Mouse (Mus musculus) kidney, embryonic 16.5 days (tissue): Measurements from ENCODE around the gene Prdm2. TPM values are rescaled to one million over a fixed set of nuclear protein-coding genes. Genes with fewer than 3 reads are reported as not detected.

Experiments
- ATAC-seq: fragments of 200-750 bp; cut with Nextera tagmentation; 2 replicates; pipeline ENCODE4 v1.8.0; 2017; ENCODE audit warnings: moderate TSS enrichment; ENCODE audit not compliant: low FRiP score, low TSS enrichment
- H3K27ac ChIP-seq: fragments of 300-500 bp; sonication (generic); 2 replicates; pipeline ENCODE4 v1.5.1; 2014; ENCODE audit warnings: low read length
- H3K27me3 ChIP-seq: fragments of 300-500 bp; sonication (generic); 2 replicates; pipeline ENCODE4 v1.6.1; 2014; ENCODE audit warnings: low read length, control low read depth, mixed read lengths; ENCODE audit not compliant: insufficient read depth
- H3K36me3 ChIP-seq: fragments of 300-500 bp; sonication (generic); 2 replicates; pipeline ENCODE4 v1.6.1; 2014; ENCODE audit warnings: low read length, control low read depth, mixed read lengths; ENCODE audit not compliant: insufficient read depth
- H3K4me1 ChIP-seq: fragments of 300-500 bp; sonication (generic); 2 replicates; pipeline ENCODE4 v1.6.1; 2014; ENCODE audit warnings: low read length, control low read depth, mixed read lengths; ENCODE audit not compliant: insufficient read depth
- H3K4me2 ChIP-seq: fragments of 300-500 bp; sonication (generic); replicated peaks from 2 replicates; pipeline ENCODE4 v1.6.1; 2014; ENCODE audit warnings: low read depth, low read length
- H3K4me3 ChIP-seq: fragments of 300-500 bp; sonication (generic); 2 replicates; pipeline ENCODE4 v1.5.1; 2014; ENCODE audit warnings: mild to moderate bottlenecking, low read length
- H3K9ac ChIP-seq: fragments of 300-500 bp; sonication (generic); replicated peaks from 2 replicates; pipeline ENCODE4 v1.6.1; 2014; ENCODE audit warnings: low read length
- H3K9me3 ChIP-seq: fragments of 300-500 bp; sonication (generic); 2 replicates; pipeline ENCODE4 v1.6.1; 2016; ENCODE audit warnings: low read length, control low read depth
- WGBS: fragments of 180-500 bp; shearing (Covaris S2); extraction: QIAGEN DNeasy Blood & Tissue Kit; methylation state at CpG from one replicate; pipeline ENCODE4 v1.1.7; 2014; 5-methylcytosine and 5-hydroxymethylcytosine counted together
- polyA plus RNA-seq: library from polyadenylated mRNA; unstranded; fragments of >200 nt; fragmentation: Nextera tagmentation; extraction: Ambion mirVana; gene quantifications from 2 replicates; pipeline ENCODE4 v1.2.1, GENCODE M21; 2015

The Prdm2 gene
- polyA plus RNA-seq, 1 experiment from 2014 or later, result 9.7 TPM

DNA sequence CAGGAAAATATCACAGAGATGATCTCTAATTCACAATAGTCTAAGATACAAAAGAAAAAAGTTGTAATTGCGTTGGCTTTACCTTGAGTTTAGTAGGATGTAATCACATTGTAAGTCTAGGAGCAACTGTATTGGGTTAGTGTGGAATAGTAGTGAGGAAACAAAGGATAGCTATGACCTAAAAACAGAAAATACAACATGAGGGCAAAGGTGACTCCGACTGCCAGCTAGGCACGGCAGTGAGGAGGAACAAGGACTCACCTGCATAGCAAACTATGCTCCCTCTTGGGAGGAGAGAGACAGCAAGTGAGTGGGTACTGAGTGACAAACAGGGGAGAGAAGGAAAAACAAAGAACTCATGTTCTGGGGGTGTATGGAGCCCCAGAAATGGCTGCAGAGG lies 21.0 kb downstream of the Prdm2 start:
- Histone ChIP-seq H3K27me3 (no peaks in the 10 kb centered on the region), H3K4me1 (no peaks in the 10 kb centered on the region), H3K4me3 (no peak overlapping the region), H3K27ac (no peak overlapping the region), H3K36me3 (no peaks in the 10 kb centered on the region), H3K9ac (no peak overlapping the region), H3K9me3 (no peaks in the 10 kb centered on the region), H3K4me2 (no peak overlapping the region)
- whole genome bisulfite sequencing, result 61% methylated on average over 3 of the region's 3 CpGs
- no peak for ATAC-seq

DNA sequence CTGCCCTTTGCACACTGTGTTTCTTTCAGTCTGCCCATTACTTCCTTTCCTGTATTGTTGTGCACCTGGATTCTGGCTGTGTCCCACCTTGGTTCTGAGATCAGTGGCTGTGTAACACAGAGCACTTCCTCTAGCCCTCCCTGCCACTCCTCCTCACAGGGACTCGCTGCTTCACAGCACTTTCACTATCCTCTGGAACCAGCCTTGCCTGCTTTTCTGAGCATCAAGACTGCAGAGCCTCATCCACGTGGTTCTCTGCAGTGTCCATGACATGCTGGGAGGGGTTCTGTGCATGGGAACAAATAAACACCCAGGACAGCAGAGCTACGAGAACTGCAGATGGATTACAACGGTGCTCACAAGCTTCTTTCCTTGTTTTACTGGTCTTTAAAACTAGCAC lies 22.1 kb downstream of the Prdm2 start:
- H3K9me3 ChIP-seq, result no peaks in the 10 kb centered on the region
- no peaks in the 10 kb centered on the region for H3K36me3 ChIP-seq
- 39% methylated on average over 4 of the region's 4 CpGs for WGBS
- no peaks in the 10 kb centered on the region for H3K4me1 ChIP-seq
- no peak; the same call in 1 of the 2 replicates for ATAC-seq
- no peak overlapping the region for H3K9ac ChIP-seq
- no peaks in the 10 kb centered on the region for H3K27me3 ChIP-seq
- H3K4me2 ChIP-seq, result no peak overlapping the region
- H3K27ac ChIP-seq, result no peak overlapping the region
- no peak overlapping the region for H3K4me3 ChIP-seq

- Histone ChIP-seq H3K9ac (no peak overlapping the region), H3K4me1 (no peaks in the 10 kb centered on the region), H3K27me3 (no peaks in the 10 kb centered on the region), H3K36me3 (no peaks in the 10 kb centered on the region), H3K27ac (no peak overlapping the region), H3K4me3 (no peak overlapping the region), H3K9me3 (no peaks in the 10 kb centered on the region), H3K4me2 (no peak overlapping the region)
- 73% methylated on average over 5 of the region's 5 CpGs for WGBS
- ATAC-seq, result no peak
Measured at GRCm38 (mm10) chr4:143188571-143189191, 24.1 kb downstream of the Prdm2 start.

GRCm38 (mm10) chr4:143186066-143186465 lies 26.7 kb downstream of the Prdm2 start:
- Histone ChIP-seq H3K4me2 (no peak overlapping the region), H3K36me3 (no peaks in the 10 kb centered on the region), H3K9ac (no peak overlapping the region), H3K9me3 (no peaks in the 10 kb centered on the region), H3K4me3 (no peak overlapping the region), H3K27me3 (no peaks in the 10 kb centered on the region), H3K27ac (no peak overlapping the region), H3K4me1 (no peaks in the 10 kb centered on the region)
- no peak for ATAC-seq

- WGBS, result 68% methylated on average over 9 of the region's 9 CpGs
- no peaks in the 10 kb centered on the region for H3K4me1 ChIP-seq
- no peaks in the 10 kb centered on the region for H3K36me3 ChIP-seq
- H3K9me3 ChIP-seq, result no peaks in the 10 kb centered on the region
- H3K27me3 ChIP-seq, result no peaks in the 10 kb centered on the region
- H3K4me2 ChIP-seq, result no peak overlapping the region
- no peak overlapping the region for H3K4me3 ChIP-seq
- H3K27ac ChIP-seq, result no peak overlapping the region
- no peak for ATAC-seq
- no peak overlapping the region for H3K9ac ChIP-seq
Measured at GRCm38 (mm10) chr4:143185496-143185895, 27.3 kb downstream of the Prdm2 start.

DNA sequence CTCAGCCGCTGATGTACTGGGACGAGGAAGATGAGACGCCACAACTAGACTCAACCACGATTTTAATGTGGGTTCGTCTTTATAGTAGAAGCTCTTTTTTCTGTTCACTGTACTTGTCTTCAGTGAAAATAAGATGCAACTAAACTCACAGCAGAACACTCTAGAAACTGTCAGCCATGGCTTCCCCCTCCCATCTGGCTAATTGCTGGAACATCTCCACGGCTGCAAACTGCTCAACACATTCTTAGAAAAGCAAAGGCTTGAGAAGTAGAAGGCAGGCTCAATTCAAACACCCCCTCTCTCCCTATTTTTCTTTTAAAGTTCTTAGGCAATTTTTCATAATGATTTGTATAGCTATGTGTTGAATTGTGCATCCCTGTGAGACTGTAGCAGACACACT lies 29.7 kb downstream of the Prdm2 start:
- H3K36me3 ChIP-seq, result no peaks in the 10 kb centered on the region
- 91% methylated on average over 6 of the region's 6 CpGs for WGBS
- no peaks in the 10 kb centered on the region for H3K27me3 ChIP-seq
- no peak overlapping the region for H3K9ac ChIP-seq
- H3K4me1 ChIP-seq, result no peaks in the 10 kb centered on the region
- H3K27ac ChIP-seq, result no peak overlapping the region
- no peak for ATAC-seq
- H3K9me3 ChIP-seq, result no peaks in the 10 kb centered on the region
- no peak overlapping the region for H3K4me3 ChIP-seq
- no peak overlapping the region for H3K4me2 ChIP-seq

DNA sequence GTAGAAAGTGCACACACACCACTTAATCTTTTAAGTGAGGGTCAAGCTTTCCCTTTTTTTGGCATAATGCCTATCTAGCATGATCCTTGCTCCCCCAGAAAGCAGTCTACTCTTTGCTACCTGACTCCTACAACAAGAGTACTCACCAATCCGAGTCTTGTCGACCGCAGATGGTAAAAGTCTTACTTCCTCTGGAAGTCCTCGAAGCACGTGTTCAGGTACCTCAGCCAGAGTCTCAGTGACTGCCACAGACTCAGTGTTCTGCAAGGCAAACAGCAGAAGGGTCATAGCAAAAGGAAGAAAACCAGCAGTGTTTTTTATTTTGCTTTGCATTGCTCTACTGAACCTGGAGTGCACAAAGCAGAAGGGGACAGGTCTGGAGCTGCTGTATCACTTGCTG lies 32.1 kb downstream of the Prdm2 start:
- H3K4me3 ChIP-seq, result no peak overlapping the region
- H3K9ac ChIP-seq, result no peak overlapping the region
- 90% methylated on average over 5 of the region's 5 CpGs for WGBS
- H3K4me1 ChIP-seq, result no peaks in the 10 kb centered on the region
- no peaks in the 10 kb centered on the region for H3K36me3 ChIP-seq
- ATAC-seq, result no peak
- no peaks in the 10 kb centered on the region for H3K27me3 ChIP-seq
- H3K9me3 ChIP-seq, result no peaks in the 10 kb centered on the region
- no peak overlapping the region for H3K27ac ChIP-seq
- no peak overlapping the region for H3K4me2 ChIP-seq

- Histone ChIP-seq H3K27ac (no peak overlapping the region), H3K36me3 (peaks cover 7% of the 10 kb centered on the region; the same call in 1 of the 2 replicates), H3K4me2 (no peak overlapping the region), H3K4me3 (no peak overlapping the region), H3K9me3 (no peaks in the 10 kb centered on the region), H3K4me1 (peaks cover 3% of the 10 kb centered on the region; the same call in 1 of the 2 replicates), H3K27me3 (no peaks in the 10 kb centered on the region), H3K9ac (no peak overlapping the region)
- 30% methylated on average over 4 of the region's 4 CpGs for WGBS
- ATAC-seq, result no peak
Measured at GRCm38 (mm10) chr4:143171600-143172290, 41.0 kb downstream of the Prdm2 start.

DNA sequence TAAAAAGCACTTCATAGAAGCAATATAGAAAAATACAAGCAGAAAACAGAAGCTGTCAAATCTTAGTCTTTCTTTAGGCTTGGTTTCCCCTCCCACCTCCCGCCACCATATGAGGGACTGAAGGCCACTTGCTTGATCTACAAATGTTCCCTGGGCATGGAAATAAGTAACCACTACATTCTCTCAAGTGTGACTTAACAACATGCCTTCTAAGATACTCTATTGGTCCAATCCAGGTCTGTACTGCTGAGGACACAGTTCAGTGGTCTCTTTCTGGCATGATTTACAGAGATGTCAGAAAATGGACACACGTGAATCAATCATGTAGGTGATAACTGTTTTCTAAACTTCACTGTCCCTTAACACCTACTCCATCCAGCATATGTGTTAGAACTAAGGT lies 42.5 kb downstream of the Prdm2 start:
- Histone ChIP-seq H3K9me3 (no peaks in the 10 kb centered on the region), H3K27ac (peak overlapping the region; percentile 36; the same call in 1 of the 2 replicates), H3K27me3 (no peaks in the 10 kb centered on the region), H3K9ac (no peak overlapping the region), H3K4me2 (no peak overlapping the region), H3K36me3 (peaks cover 9% of the 10 kb centered on the region; the same call in 1 of the 2 replicates), H3K4me1 (peaks cover 3% of the 10 kb centered on the region; the same call in 1 of the 2 replicates), H3K4me3 (no peak overlapping the region)
- WGBS, result 73% methylated on average over 2 of the region's 2 CpGs
- peak; percentile 88 for ATAC-seq

DNA sequence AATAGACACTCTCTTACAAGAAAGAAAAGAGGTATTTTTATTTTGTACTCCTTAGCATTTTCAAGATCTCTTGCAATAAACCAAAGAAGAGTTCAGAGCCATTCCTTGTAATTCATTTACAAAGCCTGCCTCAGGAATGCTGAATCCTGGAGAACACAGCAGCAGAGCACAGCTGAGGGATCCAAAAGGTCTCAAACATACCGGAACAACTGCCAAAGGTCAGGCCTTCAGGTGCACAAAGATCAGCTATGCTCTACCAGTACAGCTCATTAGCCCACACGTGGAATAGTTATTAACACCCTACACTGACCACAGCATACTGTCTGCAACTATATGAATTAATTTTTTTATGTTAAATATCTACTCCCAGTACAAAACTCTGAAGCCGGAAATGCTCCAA lies 44.7 kb downstream of the Prdm2 start:
- Histone ChIP-seq H3K27me3 (no peaks in the 10 kb centered on the region), H3K4me3 (no peak overlapping the region), H3K4me2 (no peak overlapping the region), H3K36me3 (peaks cover 9% of the 10 kb centered on the region; the same call in 1 of the 2 replicates), H3K9ac (no peak overlapping the region), H3K27ac (no peak overlapping the region; the same call in 1 of the 2 replicates), H3K9me3 (no peaks in the 10 kb centered on the region), H3K4me1 (peaks cover 3% of the 10 kb centered on the region; the same call in 1 of the 2 replicates)
- ATAC-seq, result peak; percentile 72; the same call in 1 of the 2 replicates
- 75% methylated on average over 3 of the region's 3 CpGs for WGBS
